Mouse (Mus musculus) ES-Bruce4 (cell line): ENCODE results near the gene Arl4d. TPM values are rescaled to one million over a fixed set of nuclear protein-coding genes. Genes with fewer than 3 reads are reported as not detected.
A peak's percentile ranks its signal among the peaks of the same experiment; 100 is the strongest.

ENCODE experiments used
- H3K27ac ChIP-seq: 2 replicates; pipeline ENCODE4 v1.5.1; 2012; ENCODE audit warnings: low read length, inconsistent platforms; ENCODE audit not compliant: insufficient read depth
- H3K27me3 ChIP-seq: 2 replicates; pipeline ENCODE4 v1.6.1; 2012; ENCODE audit warnings: mild to moderate bottlenecking, low read length, inconsistent platforms; ENCODE audit not compliant: control insufficient read depth, poor library complexity, insufficient read depth, severe bottlenecking
- H3K36me3 ChIP-seq: 2 replicates; pipeline ENCODE4 v1.6.1; 2012; ENCODE audit warnings: inconsistent platforms, mild to moderate bottlenecking, low read length, moderate library complexity; ENCODE audit not compliant: control insufficient read depth, poor library complexity, insufficient read depth, severe bottlenecking
- H3K4me1 ChIP-seq: one replicate; pipeline ENCODE4 v1.8.1; 2011; ENCODE audit warnings: low read length; ENCODE audit not compliant: control insufficient read depth, insufficient read depth
- H3K4me3 ChIP-seq: 2 replicates; pipeline ENCODE4 v1.5.1; 2011; ENCODE audit warnings: low read depth, mild to moderate bottlenecking, low read length
- H3K9ac ChIP-seq: 2 replicates; pipeline ENCODE4 v1.6.1; 2012; ENCODE audit warnings: low read depth, mild to moderate bottlenecking, inconsistent platforms; ENCODE audit not compliant: poor library complexity, severe bottlenecking
- H3K9me3 ChIP-seq: replicated peaks from 2 replicates; pipeline ENCODE4 v1.6.1; 2012; ENCODE audit warnings: mild to moderate bottlenecking, low read length, inconsistent platforms; ENCODE audit not compliant: control insufficient read depth, poor library complexity, insufficient read depth, severe bottlenecking
- CTCF ChIP-seq: IDR thresholded peaks from one replicate; pipeline ENCODE4 v1.8.1; 2011; ENCODE audit warnings: low read depth, low read length
- EP300 ChIP-seq: IDR thresholded peaks from 2 replicates; pipeline ENCODE4 v1.6.1; 2011; ENCODE audit warnings: low read depth, low read length; ENCODE audit not compliant: insufficient read depth
- POLR2A ChIP-seq: IDR thresholded peaks from one replicate; pipeline ENCODE4 v1.8.1; 2011; ENCODE audit warnings: low read length; ENCODE audit not compliant: insufficient read depth
- polyA plus RNA-seq: library from polyadenylated mRNA; stranded (reverse); fragments of >200 nt; gene quantifications from 2 replicates; pipeline ENCODE4 v1.2.4, GENCODE M21; 2011; ENCODE audit warnings: low read depth; ENCODE audit not compliant: missing spikeins, insufficient read depth, insufficient read length

The Arl4d gene
- polyA plus RNA-seq, 1 experiment, result 5.1 TPM

GRCm38 (mm10) chr11:101666626-101667345 lies 1.4 kb downstream of the Arl4d start:
- Histone ChIP-seq H3K27me3 (no peaks in the 10 kb centered on the region), H3K9ac (peak overlapping the region; percentile 8; the same call in 1 of the 2 replicates), H3K4me3 (peak overlapping the region; percentile 22), H3K4me1 (peaks cover 10% of the 10 kb centered on the region), H3K27ac (no peak overlapping the region), H3K36me3 (no peaks in the 10 kb centered on the region), H3K9me3 (no peaks in the 10 kb centered on the region)
- TF ChIP-seq CTCF, result no peak
- TF ChIP-seq EP300, result no peak
- TF ChIP-seq POLR2A, result no peak

GRCm38 (mm10) chr11:101667871-101668532 lies 2.7 kb downstream of the Arl4d start:
- no peaks in the 10 kb centered on the region for H3K27me3 ChIP-seq

GRCm38 (mm10) chr11:101668546-101669261 lies 3.4 kb downstream of the Arl4d start:
- H3K9me3 ChIP-seq, result no peaks in the 10 kb centered on the region
- H3K9ac ChIP-seq, result no peak overlapping the region
- H3K4me3 ChIP-seq, result no peak overlapping the region
- peaks cover 11% of the 10 kb centered on the region for H3K4me1 ChIP-seq
- no peak overlapping the region for H3K27ac ChIP-seq
- no peaks in the 10 kb centered on the region for H3K27me3 ChIP-seq
- H3K36me3 ChIP-seq, result no peaks in the 10 kb centered on the region
- TF ChIP-seq POLR2A, result no peak
- no peak for TF ChIP-seq EP300
- TF ChIP-seq CTCF, result no peak

More at GRCm38 (mm10) chr11:101667871-101668532, 2.7 kb downstream of the Arl4d start:
- Histone ChIP-seq H3K27ac (no peak overlapping the region; the same call in 1 of the 2 replicates), H3K4me1 (peaks cover 10% of the 10 kb centered on the region), H3K36me3 (no peaks in the 10 kb centered on the region), H3K9me3 (no peaks in the 10 kb centered on the region), H3K4me3 (no peak overlapping the region), H3K9ac (no peak overlapping the region)
- TF ChIP-seq CTCF, result no peak
- no peak for TF ChIP-seq POLR2A
- TF ChIP-seq EP300, result no peak

DNA sequence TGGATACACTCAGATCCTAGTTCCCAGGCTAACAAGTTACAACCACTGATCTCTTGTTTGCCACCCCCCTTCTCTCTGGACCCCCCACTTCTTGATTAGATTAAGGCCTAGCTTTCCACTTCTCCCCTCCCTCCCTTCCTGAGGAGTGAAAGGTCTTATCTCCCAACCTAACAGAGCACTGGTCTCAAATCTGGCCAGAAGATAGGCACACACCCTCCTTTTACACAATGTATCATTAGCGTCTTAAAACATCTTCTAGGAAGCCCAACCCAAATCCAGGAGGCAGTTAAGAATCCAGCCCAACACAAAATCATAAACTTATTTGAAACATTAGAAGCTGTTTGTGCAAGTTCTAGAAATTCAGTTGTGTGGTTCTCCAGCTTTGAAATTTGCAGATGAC lies 5.0 kb downstream of the Arl4d start:
- no peaks in the 10 kb centered on the region for H3K36me3 ChIP-seq
- no peak overlapping the region for H3K27ac ChIP-seq
- H3K27me3 ChIP-seq, result no peaks in the 10 kb centered on the region
- H3K4me1 ChIP-seq, result peaks cover 13% of the 10 kb centered on the region
- H3K9me3 ChIP-seq, result no peaks in the 10 kb centered on the region
- no peak overlapping the region for H3K4me3 ChIP-seq
- no peak for TF ChIP-seq POLR2A
- no peak for TF ChIP-seq EP300
- no peak for TF ChIP-seq CTCF
- no peak overlapping the region for H3K9ac ChIP-seq

GRCm38 (mm10) chr11:101671255-101671654 lies 5.9 kb downstream of the Arl4d start:
- no peaks in the 10 kb centered on the region for H3K36me3 ChIP-seq
- TF ChIP-seq EP300, result no peak
- TF ChIP-seq POLR2A, result no peak
- TF ChIP-seq CTCF, result no peak
- peaks cover 13% of the 10 kb centered on the region for H3K4me1 ChIP-seq
- no peak overlapping the region for H3K4me3 ChIP-seq
- H3K27ac ChIP-seq, result no peak overlapping the region
- no peaks in the 10 kb centered on the region for H3K9me3 ChIP-seq
- no peak overlapping the region for H3K9ac ChIP-seq
- H3K27me3 ChIP-seq, result no peaks in the 10 kb centered on the region

- Histone ChIP-seq H3K9me3 (no peaks in the 10 kb centered on the region), H3K9ac (peak overlapping the region; percentile 37), H3K4me3 (peak overlapping the region; percentile 60), H3K27me3 (no peaks in the 10 kb centered on the region), H3K27ac (peak overlapping the region; percentile 79), H3K4me1 (peaks cover 12% of the 10 kb centered on the region), H3K36me3 (no peaks in the 10 kb centered on the region)
- TF ChIP-seq POLR2A, result no peak
- TF ChIP-seq EP300, result no peak
- no peak for TF ChIP-seq CTCF
Measured at GRCm38 (mm10) chr11:101673010-101673642, 7.8 kb downstream of the Arl4d start.
